ENCODE assay signal across 16 mouse cellular contexts in genomic region chr4:38953633-38954032, GRCm38 (mm10).
"Had no signal": no experiment of that assay in that cellular context is flagged by ENCODE, and none has a peak within 500 bp of the region (broad histone marks: within the 10 kb centered on the region; RNA-seq: fewer than 3 reads in every experiment).

No protein-coding gene starts in this region.

- H3K4me3 ChIP-seq: neural tube, embryonic 13.5 days; neural tube, embryonic 15.5 days; stomach, embryonic 15.5 days had no signal

- DNase-seq: retina, postnatal 1 day; right cerebral cortex, adult 18-20 months; right cerebral cortex, postnatal 14 days; right cerebral cortex, postnatal 25 days; right cerebral cortex, postnatal 4 days; spleen, adult 18-20 months; thymus, adult 18-20 months; thymus, adult 2 months; thymus, postnatal 14 days; thymus, postnatal 25 days; thymus, postnatal 36 days; thymus, postnatal 4 days had no signal

- H3K27me3 ChIP-seq: neural tube, embryonic 13.5 days; neural tube, embryonic 15.5 days; stomach, embryonic 15.5 days had no signal

- H3K9me3 ChIP-seq: neural tube, embryonic 13.5 days; neural tube, embryonic 15.5 days; stomach, embryonic 15.5 days had no signal

- H3K4me2 ChIP-seq: neural tube, embryonic 13.5 days; neural tube, embryonic 15.5 days; stomach, embryonic 15.5 days had no signal

- H3K9ac ChIP-seq: neural tube, embryonic 13.5 days; neural tube, embryonic 15.5 days; stomach, embryonic 15.5 days had no signal

- H3K4me1 ChIP-seq: neural tube, embryonic 13.5 days; neural tube, embryonic 15.5 days; stomach, embryonic 15.5 days had no signal

- H3K36me3 ChIP-seq: neural tube, embryonic 13.5 days; neural tube, embryonic 15.5 days; stomach, embryonic 15.5 days had no signal

- H3K27ac ChIP-seq: neural tube, embryonic 13.5 days; neural tube, embryonic 15.5 days; stomach, embryonic 15.5 days; stomach, postnatal 0 days had no signal
